Mouse (Mus musculus): ENCODE data around the gene Usp7. TPM values are rescaled to one million over a fixed set of nuclear protein-coding genes. Genes with fewer than 3 reads are reported as not detected.

Gene Usp7
- total RNA-seq, 2 experiments from 2014 or later: 109 to 126 TPM

- DNase-seq (ENCODE audit: low spot score in 2 of 2): no peak
Measured at GRCm38 (mm10) chr16:8676228-8676627, 115.9 kb downstream of the Usp7 start.

GRCm38 (mm10) chr16:8675559-8675958 lies 116.5 kb downstream of the Usp7 start:
- DNase-seq (ENCODE audit: low spot score in 2 of 2): no peak

- DNase-seq (ENCODE audit: low spot score in 2 of 2): peak; percentile 42 to 56
Measured at GRCm38 (mm10) chr16:8674165-8674564, 117.9 kb downstream of the Usp7 start.

- DNase-seq (ENCODE audit: low spot score in 2 of 2): no peak
Measured at GRCm38 (mm10) chr16:8673343-8673742, 118.8 kb downstream of the Usp7 start.

- DNase-seq (ENCODE audit: low spot score in 2 of 2): no peak
Measured at GRCm38 (mm10) chr16:8672811-8673210, 119.3 kb downstream of the Usp7 start.

GRCm38 (mm10) chr16:8672350-8672687 lies 119.8 kb downstream of the Usp7 start:
- DNase-seq (ENCODE audit: low spot score in 2 of 2): no peak

- DNase-seq (ENCODE audit: low spot score in 2 of 2): peak; percentile 93 to 94
Measured at GRCm38 (mm10) chr16:8671551-8672349, 120.4 kb downstream of the Usp7 start, which contains the start of gene Carhsp1. Gene Carhsp1, minus strand, starts transcription at chr16:8672155.

GRCm38 (mm10) chr16:8670041-8671035 lies 121.8 kb downstream of the Usp7 start:
- no peak for DNase-seq (ENCODE audit: low spot score in 2 of 2)

- no peak for DNase-seq (ENCODE audit: low spot score in 2 of 2)
Measured at GRCm38 (mm10) chr16:8669432-8669831, 122.7 kb downstream of the Usp7 start.

GRCm38 (mm10) chr16:8668386-8668785 lies 123.7 kb downstream of the Usp7 start:
- DNase-seq (ENCODE audit: low spot score in 2 of 2): no peak

GRCm38 (mm10) chr16:8667814-8668213 lies 124.3 kb downstream of the Usp7 start:
- no peak for DNase-seq (ENCODE audit: low spot score in 2 of 2)

GRCm38 (mm10) chr16:8667261-8667660 lies 124.8 kb downstream of the Usp7 start:
- no peak for DNase-seq (ENCODE audit: low spot score in 2 of 2)

- DNase-seq (ENCODE audit: low spot score in 2 of 2): peak; percentile 38 to 42
Measured at GRCm38 (mm10) chr16:8666452-8666851, 125.7 kb downstream of the Usp7 start.

- no peak for DNase-seq (ENCODE audit: low spot score in 2 of 2)
Measured at GRCm38 (mm10) chr16:8665367-8665766, 126.7 kb downstream of the Usp7 start.

GRCm38 (mm10) chr16:8663606-8664539 lies 128.2 kb downstream of the Usp7 start:
- DNase-seq (ENCODE audit: low spot score in 2 of 2): no peak

- DNase-seq (ENCODE audit: low spot score in 2 of 2): no peak
Measured at GRCm38 (mm10) chr16:8663022-8663421, 129.1 kb downstream of the Usp7 start.

GRCm38 (mm10) chr16:8658764-8659163 lies 133.3 kb downstream of the Usp7 start:
- no peak for DNase-seq (ENCODE audit: low spot score in 2 of 2)

- no peak for DNase-seq (ENCODE audit: low spot score in 2 of 2)
Measured at GRCm38 (mm10) chr16:8658349-8658748, 133.8 kb downstream of the Usp7 start.

GRCm38 (mm10) chr16:8656256-8656655 lies 135.9 kb downstream of the Usp7 start:
- DNase-seq (ENCODE audit: low spot score in 2 of 2): no peak

- no peak for DNase-seq (ENCODE audit: low spot score in 2 of 2)
Measured at GRCm38 (mm10) chr16:8655599-8655998, 136.5 kb downstream of the Usp7 start.

- no peak for DNase-seq (ENCODE audit: low spot score in 2 of 2)
Measured at GRCm38 (mm10) chr16:8655108-8655507, 137.0 kb downstream of the Usp7 start.
